Mouse (Mus musculus) Muller cell, postnatal 12 days (primary cell): ENCODE data around the gene Kcnip1.

ENCODE experiments used
- DNase-seq: peaks from one replicate; pipeline ENCODE4 v3.0.0-alpha.2; 2015; ENCODE audit errors: inconsistent ontology term

Gene Kcnip1

DNA sequence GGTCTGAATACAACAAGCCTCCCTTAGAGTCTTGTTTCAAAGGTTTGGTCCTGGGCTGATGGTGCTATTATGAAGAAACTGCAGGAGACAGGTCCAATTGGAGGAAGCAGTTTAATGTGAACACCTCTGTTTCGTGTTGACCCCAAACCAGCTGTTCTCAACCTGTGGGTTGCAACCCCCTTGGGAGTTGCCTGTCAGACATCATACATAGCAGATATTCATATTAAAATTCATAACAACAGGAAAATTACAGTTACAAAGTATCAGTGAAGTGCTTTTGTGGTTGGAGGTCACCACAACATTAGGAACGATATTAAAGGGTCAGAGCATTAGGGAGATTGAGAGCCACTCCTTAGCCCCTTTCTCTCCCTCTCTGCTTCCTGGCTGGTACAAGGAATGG, 91.2 kb downstream of the Kcnip1 start:
- DNase-seq = no peak

DNA sequence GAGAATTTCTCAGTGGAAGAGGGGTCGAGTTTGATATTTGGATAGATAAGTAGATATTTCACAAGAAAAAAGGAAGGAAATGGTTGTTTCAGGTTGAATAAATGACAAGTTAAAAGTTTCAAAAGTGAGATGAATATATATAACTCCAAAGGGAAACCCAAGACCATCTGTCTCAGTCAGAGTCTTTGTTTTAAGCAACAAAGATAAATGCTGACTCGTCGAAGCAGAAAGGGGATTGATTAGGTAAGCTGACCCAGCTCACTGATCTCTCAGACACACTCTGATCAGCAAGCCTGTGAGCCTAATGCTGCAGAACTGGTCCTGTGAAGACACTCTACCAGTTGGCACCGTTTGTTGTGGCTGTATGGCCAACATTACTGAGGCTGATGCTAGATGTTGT, 101.9 kb downstream of the Kcnip1 start:
- DNase-seq = no peak

DNA sequence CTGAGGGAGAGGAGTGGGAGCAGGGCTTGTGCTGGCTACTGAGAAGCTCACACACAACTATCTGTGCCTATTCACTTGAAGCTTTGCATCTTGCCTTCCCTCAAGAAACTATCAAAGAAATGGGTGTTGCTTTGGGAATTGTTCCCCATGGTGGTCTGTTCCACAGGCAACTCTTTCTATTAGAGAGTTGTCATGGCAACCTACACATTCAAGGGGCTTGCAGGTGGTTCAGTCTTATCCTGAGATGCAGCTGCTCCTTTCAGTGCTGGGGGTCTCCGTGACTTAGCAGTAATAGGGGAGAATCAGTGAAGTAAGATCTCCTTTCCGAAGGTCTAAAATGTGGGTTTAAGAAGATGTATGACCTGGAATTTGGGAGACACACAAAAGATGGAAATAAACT, 102.6 kb downstream of the Kcnip1 start:
- DNase-seq = no peak

DNA sequence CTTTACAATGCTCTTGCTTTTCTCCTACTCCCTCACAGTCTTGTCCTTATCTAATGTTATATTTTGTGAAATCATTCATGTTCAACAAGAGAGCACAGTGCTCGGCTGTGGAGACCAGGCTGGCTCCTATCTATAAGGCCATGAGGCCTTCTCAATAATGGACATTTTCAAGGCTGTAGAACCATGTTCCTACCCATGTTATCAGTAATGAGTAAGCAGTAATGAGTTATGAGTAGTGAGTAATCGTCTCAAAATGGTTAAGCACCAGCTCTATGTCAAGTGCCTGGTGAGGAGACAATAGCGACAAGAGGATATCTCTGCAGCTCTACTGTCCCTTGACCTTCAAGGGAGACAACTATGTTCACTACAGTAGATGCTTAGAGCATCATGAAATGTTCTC, 105.3 kb downstream of the Kcnip1 start:
- DNase-seq = no peak

DNA sequence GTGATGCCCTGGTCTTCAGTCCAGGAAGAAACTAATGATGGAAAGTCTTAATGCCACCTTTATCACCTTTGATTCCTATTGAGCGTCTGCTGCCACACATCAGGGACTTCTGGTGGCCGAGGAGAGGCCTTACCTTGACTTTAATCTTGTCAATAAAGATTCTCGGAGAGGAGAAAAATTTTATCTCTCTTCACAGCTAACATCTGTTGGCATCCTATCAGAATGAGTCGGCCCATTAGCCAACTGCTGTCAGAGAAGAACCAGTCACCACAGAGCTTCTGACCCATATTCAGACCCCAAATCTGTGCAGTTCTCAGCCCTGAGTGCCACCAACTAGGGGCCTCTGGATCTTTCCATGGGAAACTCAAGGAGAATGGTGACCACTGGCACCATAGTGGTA, 107.0 kb downstream of the Kcnip1 start:
- DNase-seq = no peak

DNA sequence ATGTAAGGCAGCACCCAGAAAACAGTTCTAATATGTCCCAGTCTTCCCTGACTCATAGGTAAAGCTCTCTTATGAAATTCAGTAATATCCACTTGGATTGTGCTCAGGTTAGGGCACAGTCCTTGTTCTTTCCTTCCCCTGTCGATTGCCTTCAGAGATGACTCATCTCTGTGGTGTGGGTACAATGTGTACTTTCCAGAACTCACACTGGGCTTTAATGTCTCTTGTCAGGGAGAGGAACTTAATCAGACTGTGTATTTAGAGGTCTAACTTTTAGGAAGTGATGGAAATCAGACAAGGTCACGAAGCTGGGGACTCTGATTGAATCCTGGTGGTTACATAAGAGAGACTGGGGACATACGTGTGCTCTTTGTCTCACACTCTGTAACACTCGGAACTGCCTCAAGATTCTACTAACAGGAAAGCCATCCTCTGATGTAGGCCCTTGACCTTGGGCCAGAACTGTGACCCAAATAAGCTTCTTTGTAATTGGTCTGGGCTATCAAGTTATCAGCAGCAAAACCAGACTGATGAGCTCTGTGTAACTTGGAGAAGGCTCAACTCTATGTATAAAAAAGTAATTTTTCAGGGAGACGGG, 110.1 kb downstream of the Kcnip1 start:
- peak; percentile 70 for DNase-seq

DNA sequence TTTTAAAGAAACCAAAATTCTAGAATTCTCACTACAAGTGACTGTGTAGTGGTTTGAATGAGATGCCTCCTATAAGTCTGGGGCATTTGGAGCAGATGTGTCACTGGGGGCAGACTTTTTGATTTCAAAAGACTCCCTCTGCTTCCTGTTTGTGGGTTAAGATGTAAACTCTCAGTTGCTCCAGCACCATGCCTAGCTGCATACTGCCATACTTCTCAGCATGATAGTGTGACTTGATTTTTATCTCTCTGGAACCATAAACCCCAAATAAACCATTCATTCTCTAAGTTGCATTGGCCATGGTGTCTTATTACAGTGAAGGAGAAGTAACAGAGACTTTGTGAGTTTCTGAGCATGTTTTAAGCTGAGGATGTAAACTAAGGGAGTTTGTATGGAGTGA, 118.0 kb downstream of the Kcnip1 start:
- DNase-seq = no peak

DNA sequence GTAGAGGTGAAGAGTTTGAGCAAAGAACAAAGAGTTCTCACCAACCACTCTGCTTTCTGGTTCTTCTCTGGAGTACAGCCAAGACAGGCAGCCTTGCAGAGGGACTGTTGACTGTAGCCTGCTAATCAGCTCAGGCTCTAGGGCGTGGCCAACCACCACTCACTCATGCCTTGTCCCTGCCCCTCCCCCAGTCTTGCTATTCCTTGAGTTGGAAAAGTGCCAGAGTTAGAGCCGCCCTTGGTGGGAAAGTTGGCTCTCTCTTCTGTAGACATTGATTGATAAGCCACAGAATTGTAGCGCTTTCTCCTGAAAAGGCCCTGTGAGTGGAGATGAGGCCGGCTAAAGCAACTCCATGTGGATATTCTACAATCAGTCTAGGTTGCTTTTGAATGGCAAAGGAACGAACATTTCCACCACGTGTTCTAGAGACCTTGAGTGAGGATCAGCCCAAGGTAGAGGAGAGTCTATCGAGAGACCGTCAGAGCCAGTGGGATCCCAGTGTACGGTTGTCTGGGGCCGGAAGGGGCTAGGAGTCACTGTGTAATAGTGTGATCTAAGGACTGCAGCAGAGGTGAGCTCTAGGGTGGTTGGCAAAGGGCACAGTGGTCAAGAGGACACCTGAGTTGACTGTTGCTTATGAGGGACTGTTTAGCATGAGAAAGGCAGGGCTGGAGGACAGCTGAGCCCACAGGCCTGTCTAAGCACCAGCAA, 119.7 kb downstream of the Kcnip1 start:
- no peak for DNase-seq

DNA sequence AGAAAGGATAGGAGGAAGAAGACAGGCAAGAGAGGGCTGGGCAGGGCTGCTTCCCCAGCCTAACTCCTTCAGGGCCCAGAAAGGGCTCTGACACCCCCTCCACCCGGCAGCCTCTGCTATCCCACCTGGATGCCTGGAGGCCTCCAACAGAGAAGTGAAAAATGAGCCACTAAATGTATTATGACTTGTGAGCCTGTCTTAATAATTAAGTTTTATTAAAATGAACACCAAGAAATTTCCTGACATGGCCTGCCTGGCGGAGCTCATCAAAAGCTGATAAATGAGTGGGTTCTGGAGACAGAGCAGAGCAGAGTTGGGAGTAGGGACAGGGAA, 120.3 kb downstream of the Kcnip1 start:
- no peak for DNase-seq

DNA sequence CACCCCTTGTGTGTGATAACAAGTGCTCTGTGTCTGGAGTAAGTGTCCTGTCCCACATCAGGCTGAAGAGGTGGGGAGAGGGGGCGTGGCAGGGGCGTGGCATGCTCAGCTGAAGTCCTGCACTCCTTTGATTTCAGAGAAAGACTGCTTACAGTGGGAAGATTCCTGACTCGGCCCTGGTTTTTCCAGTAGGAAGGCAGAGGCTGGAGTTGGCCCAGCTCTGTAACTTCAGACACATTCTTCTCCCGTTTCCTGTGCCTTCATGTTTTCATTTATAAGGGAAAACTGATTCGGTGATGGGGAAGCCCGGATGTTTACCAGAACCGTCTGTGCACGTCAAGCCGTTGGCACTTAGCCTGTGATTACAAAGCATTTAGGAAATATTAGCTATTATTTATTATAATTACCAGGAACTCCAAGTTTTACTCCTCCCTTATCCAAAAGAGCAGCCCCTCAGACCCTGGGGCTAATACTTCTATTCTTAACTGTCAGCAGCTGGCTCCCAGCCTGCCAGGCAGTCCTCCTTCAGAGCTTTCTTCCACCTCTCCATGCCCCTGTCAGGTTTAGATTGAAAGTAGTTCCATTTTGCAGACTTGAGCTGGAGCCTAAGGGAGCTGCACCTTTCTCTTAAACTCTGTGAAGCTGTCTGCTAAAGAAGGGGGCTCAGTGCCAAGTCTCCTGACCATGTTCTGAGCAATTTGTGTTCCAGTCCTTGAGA, 120.8 kb downstream of the Kcnip1 start:
- DNase-seq = peak; percentile 28

DNA sequence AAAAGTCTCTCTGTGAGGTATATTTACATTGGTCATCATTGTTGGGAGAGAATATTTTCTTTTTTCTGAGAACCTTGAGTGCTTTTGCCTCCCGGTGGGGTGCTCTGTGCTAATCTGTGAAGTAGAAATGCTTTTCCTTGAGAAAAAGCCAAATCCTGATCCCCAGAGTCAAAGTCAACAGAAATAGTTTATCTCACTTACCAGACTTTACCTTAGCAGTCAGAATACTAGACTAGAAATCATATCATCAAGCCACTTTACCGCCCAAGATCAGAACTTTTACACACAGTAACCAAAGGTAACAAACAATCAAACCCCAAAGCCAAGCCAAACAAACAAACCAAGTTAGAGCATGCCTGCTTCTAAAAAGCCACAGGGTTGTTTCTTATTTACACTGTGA, 122.7 kb downstream of the Kcnip1 start:
- DNase-seq = no peak

DNA sequence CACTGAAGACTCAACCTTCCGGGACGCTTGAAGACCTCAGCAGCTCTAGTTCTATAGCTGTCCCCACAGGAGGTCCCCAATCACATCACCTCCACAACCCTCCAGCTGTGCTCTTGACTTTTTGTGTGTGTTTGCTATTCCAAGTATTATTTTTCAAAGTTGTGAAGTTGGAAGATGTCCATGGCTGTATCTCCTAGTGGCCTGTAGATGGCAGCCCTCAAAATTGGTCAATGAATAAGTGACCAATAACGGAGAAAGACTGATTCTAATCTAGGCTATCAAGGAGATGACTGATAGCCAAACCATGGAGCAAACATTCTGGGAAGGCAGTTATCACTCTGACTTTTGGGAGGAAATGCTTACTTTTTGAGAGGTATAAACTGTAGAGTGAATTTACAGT, 123.4 kb downstream of the Kcnip1 start:
- no peak for DNase-seq

DNA sequence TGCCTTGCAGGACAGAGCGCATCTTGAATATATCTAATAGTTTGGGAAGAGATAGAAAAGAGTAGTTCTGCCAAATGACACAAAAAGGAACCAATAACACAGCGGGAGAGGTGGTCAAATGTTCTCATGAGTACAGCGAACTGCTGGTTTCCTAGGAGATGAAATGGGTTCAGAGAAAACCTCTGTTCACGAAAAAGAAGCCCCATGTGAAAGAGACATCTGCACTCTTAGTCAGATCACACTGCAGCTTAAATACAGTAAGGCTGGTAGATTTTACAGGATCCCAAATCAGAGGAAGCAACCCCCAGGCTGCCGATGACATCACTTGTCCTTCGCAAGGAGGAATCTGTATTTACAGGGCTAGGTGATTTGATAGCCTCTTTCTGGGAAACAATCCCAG, 126.2 kb downstream of the Kcnip1 start:
- DNase-seq = no peak

DNA sequence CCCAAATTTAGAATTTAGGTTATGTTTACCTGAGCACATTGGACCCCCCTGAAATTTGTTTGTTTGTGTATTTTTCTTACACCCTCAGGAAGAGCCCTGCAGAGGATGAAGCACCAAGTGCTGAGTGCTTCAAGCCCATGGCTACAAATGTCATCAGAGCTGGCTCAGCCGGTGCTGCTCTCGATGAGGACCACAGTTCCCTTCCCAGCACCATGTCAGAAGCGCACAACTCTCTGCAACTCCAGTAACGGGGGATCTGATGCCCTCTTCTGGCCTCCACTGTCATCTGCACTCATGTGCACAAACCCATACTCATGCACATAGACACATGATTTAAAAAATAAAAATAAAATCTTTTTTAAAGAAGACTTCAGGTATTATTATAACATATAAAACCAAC, 128.7 kb downstream of the Kcnip1 start:
- DNase-seq = no peak

DNA sequence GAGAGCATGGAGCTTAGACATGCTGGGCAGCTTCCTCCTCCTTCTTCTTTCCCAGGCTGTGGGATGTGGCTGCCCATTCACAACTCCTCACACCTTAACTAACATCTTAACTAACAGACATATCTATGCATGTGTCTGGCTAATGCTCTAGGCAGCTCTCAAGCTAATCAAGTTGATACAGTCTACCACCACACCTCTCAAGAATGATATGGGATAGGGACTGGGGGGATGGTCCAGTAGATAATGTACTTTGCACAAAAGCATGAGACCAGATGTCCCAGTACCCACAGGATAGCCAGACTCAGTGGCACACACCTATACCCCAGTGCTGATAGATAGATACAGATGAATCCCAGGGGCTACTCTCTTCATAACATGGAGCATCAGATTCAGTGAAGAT, 131.1 kb downstream of the Kcnip1 start:
- DNase-seq = no peak

DNA sequence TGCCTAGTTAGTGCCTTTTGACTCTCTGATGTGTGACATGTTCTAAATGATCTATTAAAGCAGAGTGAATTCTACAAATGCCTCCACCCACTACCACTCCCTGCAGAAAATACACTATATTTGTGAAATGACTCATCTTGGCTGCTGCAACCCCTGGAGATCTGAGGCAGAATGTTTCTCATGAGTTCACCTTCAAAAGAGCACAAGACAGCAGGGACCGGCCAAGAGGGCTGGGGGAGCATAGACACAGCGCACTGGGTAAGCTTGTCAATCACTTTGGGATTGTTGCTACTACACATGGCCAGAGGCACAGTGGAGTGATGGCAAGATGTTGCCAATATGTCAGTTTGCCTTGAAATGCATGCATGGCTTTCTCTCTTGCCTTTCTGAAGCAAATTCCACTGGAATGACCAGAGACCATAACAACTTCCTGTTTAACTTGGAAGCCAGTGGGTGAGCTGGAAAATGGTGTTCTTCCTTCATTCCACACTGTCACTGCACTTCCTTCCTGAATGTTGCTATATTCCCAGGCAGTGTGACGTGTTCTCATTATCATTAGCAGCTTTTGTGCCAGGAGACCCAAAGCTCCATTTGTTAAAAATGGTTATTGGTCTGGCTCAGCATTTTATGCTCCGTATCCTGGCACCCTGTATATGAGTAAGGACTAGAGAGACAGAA, 131.9 kb downstream of the Kcnip1 start:
- DNase-seq = peak; percentile 81

DNA sequence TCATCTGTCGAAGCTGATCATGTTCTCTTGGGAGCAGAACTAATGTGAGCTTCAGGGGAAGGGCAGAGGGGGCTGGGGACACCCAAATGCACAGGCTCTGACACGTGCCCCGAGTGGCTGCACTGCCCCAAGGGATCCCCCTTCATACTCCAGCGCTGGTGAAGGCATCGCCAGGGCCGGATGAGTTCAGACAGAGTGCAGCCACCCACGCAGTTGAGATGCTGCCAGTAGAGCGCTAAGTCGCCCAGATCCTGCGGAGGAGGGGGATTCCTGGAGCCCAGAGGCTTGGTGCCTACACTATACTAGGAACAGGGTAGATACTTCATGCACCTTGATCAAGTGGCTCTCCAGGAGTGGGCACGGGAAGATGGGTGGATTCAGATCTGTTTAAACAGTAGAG, 143.3 kb downstream of the Kcnip1 start:
- DNase-seq = peak; percentile 88

DNA sequence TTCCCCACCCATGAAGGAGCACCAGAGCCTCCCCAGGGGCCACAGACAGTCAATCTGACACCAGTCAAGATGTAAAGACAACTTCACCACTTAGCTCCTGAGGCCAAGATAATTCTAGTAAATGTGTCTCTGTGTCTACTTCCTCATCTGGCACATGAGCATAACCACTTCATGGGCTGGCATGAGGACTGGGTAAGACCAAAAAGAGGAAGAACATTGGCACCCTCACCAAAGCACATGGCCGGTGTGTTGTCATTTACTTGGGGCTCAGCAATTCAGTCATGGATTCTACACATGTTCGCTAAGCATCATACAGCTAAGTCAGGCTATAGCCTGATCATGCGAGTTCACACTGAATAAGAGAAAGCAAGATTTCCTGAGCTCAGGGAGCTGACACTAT, 144.3 kb downstream of the Kcnip1 start:
- no peak for DNase-seq

DNA sequence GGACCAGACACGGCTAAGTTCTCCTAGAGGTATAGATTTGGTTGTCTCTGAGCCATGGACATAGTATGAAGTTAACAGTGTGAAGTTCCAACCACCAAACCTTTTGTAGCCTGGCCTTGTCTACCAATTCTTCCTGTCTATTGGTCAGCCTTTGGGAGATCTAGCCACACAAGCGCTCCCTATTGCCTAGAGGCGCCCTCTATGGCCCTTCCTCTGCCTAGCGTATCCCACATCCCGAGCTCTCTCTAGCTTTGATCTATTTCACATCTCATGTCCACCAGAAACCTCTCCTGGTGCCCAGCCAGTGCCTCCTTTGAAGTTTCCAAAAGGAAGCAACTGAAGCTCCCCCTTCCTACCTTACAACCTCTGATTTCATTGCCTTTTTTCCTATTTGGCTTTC, 147.0 kb downstream of the Kcnip1 start:
- DNase-seq = no peak

DNA sequence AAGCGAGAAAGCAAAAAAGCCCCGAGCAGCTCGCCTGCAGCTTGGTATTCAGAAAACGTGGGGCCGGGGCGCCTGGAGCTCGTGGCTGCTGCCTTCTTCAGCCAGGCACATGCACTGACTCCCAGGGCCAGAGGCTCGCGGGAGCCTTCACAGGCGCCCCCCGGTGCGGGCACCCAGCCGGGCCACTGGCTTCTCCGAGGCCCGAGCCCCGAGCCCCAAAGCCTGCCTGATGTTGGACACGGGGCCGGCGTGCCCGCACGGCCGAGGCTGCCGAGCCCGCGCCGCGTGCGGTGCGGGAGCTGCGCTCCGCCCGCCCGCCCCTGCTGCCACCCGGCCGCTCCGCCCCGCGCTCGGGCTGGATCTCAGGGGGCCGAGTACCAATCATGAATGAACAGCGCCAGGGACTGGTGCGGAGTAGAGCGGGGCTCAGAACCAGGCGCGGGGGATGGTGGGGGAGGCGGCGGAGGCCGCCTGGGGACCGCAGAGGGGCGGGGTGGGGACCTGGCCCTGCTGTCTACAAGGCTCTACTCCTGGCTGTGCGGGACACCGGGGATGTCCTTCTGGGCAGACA, 149.6 kb downstream of the Kcnip1 start:
- DNase-seq = peak; percentile 72

DNA sequence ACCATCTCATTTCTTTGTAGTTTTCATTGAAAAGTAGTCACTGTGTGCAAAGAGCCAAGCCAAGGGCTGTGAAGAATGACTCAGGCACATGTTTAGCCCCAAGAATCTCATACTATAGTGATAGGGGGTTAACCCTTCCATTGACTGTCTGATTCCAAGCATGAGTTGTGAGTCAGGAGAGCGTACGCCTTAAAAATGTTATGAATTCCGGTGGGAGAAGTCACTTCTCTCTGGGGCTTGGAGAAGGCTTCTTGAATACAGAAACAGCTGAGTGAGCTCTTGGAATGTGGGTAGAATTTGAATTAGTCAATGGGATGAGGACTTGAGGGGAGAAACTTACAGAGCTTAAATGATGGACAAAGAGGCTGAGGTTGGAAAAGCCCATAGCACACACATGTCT, 153.9 kb downstream of the Kcnip1 start:
- peak; percentile 87 for DNase-seq

DNA sequence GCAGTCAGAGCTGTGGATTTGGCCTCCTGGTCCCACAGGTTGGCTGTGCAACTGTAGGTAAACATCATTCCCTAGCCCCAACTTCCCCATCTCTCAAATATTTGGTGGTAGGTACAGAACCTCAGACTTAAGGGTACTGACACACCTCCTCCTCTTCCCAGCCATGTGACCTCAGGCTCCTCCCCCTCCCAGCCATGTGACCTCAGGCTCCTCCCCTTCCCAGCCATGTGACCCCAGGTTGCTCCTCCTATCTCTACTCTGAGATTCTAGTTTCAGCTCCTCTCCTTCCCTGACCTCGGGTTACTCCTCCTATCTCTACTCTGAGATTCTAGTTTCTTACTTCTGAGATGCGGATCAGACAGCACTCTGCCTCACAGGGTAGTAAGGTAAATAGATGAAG, 163.2 kb downstream of the Kcnip1 start:
- DNase-seq = no peak

DNA sequence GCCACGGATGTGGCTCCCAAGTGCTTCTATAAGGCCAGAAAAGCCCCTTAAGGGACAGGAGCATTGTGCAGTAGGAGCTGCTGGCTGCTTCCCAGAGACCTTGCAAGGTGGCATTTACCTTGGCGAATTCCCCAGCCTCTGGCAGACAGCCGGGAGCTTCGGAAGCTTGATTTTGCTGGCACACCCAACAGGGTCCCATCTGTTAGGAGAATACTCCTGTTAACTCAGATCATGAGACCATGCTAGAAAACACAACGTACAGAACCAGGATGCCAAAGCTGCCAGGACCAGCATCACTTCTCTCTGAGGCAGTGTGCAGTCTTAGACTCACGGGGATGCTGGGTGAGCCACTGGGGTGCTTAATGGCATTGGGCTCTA, 165.1 kb downstream of the Kcnip1 start:
- DNase-seq = no peak
